Mouse (Mus musculus) heart, postnatal 14 days (tissue): ENCODE measurements around the gene Atp1b1. TPM values are rescaled to one million over a fixed set of nuclear protein-coding genes. Genes with fewer than 3 reads are reported as not detected.

Experiments used
- DNase-seq, 2 experiments: peaks; one replicate each; pipeline ENCODE4 v3.0.0; 2021 to 2022
- intact Hi-C: fragments of 180-260 bp; cut with DNase I; formaldehyde crosslinking; loops from one replicate; pipeline ENCODE4 v1.15.1; 2025
- total RNA-seq, 2 experiments: library from RNA; stranded (reverse); gene quantifications; 2 replicates each; pipeline ENCODE4 v1.2.3; 2021

Gene Atp1b1
- total RNA-seq, 2 experiments from 2014 or later = 452 to 466 TPM

GRCm38 (mm10) chr1:164447521-164447920 is 10.6 kb downstream of the Atp1b1 start:
- DNase-seq = no peak
- intact Hi-C loops = no loop called here

GRCm38 (mm10) chr1:164446535-164446934 is 11.6 kb downstream of the Atp1b1 start:
- intact Hi-C loops = no loop called here
- no peak for DNase-seq

- intact Hi-C loops = no loop called here
- no peak for DNase-seq
Measured at GRCm38 (mm10) chr1:164445620-164446162, 12.5 kb downstream of the Atp1b1 start.

GRCm38 (mm10) chr1:164441408-164441974 is 16.7 kb downstream of the Atp1b1 start:
- intact Hi-C loops = no loop called here
- DNase-seq = no peak

GRCm38 (mm10) chr1:164440708-164441407 is 17.3 kb downstream of the Atp1b1 start:
- intact Hi-C loops = no loop called here
- no peak for DNase-seq

- DNase-seq = no peak
- intact Hi-C loops = no loop called here
Measured at GRCm38 (mm10) chr1:164440230-164440629, 17.9 kb downstream of the Atp1b1 start.

- intact Hi-C loops = no loop called here
- no peak for DNase-seq
Measured at GRCm38 (mm10) chr1:164436749-164437148, 21.4 kb downstream of the Atp1b1 start.

GRCm38 (mm10) chr1:164434049-164434448 is 24.1 kb downstream of the Atp1b1 start:
- intact Hi-C loops = no loop called here
- DNase-seq = no peak

GRCm38 (mm10) chr1:164432649-164433048 is 25.5 kb downstream of the Atp1b1 start:
- no peak for DNase-seq
- intact Hi-C loops = no loop called here

- no peak for DNase-seq
- intact Hi-C loops = no loop called here
Measured at GRCm38 (mm10) chr1:164428644-164429043, 29.5 kb downstream of the Atp1b1 start.

GRCm38 (mm10) chr1:164427777-164428176 is 30.4 kb downstream of the Atp1b1 start:
- intact Hi-C loops = no loop called here

GRCm38 (mm10) chr1:164426227-164426626 is 31.9 kb downstream of the Atp1b1 start:
- no peak for DNase-seq
- intact Hi-C loops = no loop called here

More at GRCm38 (mm10) chr1:164427777-164428176, 30.4 kb downstream of the Atp1b1 start:
- no peak for DNase-seq

- DNase-seq = no peak
Measured at GRCm38 (mm10) chr1:164420623-164421354, 37.4 kb downstream of the Atp1b1 start.

GRCm38 (mm10) chr1:164419401-164419800 is 38.8 kb downstream of the Atp1b1 start:
- DNase-seq = no peak

More at GRCm38 (mm10) chr1:164420623-164421354, 37.4 kb downstream of the Atp1b1 start:
- intact Hi-C loops = no loop called here

GRCm38 (mm10) chr1:164418320-164418719 is 39.8 kb downstream of the Atp1b1 start:
- DNase-seq = no peak
- intact Hi-C loops = no loop called here

More at GRCm38 (mm10) chr1:164419401-164419800, 38.8 kb downstream of the Atp1b1 start:
- intact Hi-C loops = no loop called here

- intact Hi-C loops = no loop called here
- DNase-seq = no peak
Measured at GRCm38 (mm10) chr1:164417604-164418003, 40.6 kb downstream of the Atp1b1 start.

GRCm38 (mm10) chr1:164416692-164417394 is 41.3 kb downstream of the Atp1b1 start:
- DNase-seq = no peak
- intact Hi-C loops = no loop called here

- no peak for DNase-seq
- intact Hi-C loops = no loop called here
Measured at GRCm38 (mm10) chr1:164415347-164415751, 42.8 kb downstream of the Atp1b1 start.

GRCm38 (mm10) chr1:164413608-164414007 is 44.5 kb downstream of the Atp1b1 start:
- intact Hi-C loops = no loop called here
- no peak for DNase-seq

- intact Hi-C loops = no loop called here
- DNase-seq = no peak
Measured at GRCm38 (mm10) chr1:164412906-164413305, 45.2 kb downstream of the Atp1b1 start.

- no peak for DNase-seq
- intact Hi-C loops = no loop called here
Measured at GRCm38 (mm10) chr1:164411306-164411705, 46.8 kb downstream of the Atp1b1 start.
